Mouse (Mus musculus): Measurements from ENCODE around the gene Psmc5. TPM values are rescaled to one million over a fixed set of nuclear protein-coding genes. Genes with fewer than 3 reads are reported as not detected.

The Psmc5 gene
- polyA plus RNA-seq (2012; rRNA removed) = 179 and 181 TPM in 2 replicates

GRCm38 (mm10) chr11:106255685-106256451 is at the start of gene Psmc5, which contains the start of gene Ftsj3:
Gene Psmc5, plus strand, starts transcription at chr11:106256154.
Gene Ftsj3, minus strand, starts transcription at chr11:106256079.

GRCm38 (mm10) chr11:106215927-106216729 is 39.8 kb upstream of the Psmc5 start, which contains the start of gene Ccdc47:
Gene Ccdc47, minus strand, starts transcription at chr11:106216344.

GRCm38 (mm10) chr11:106216730-106217490 is 39.0 kb upstream of the Psmc5 start, which contains the start of gene Ddx42:
Gene Ddx42, plus strand, starts transcription at chr11:106216926.

GRCm38 (mm10) chr11:106272644-106273310 is 16.8 kb downstream of the Psmc5 start, which contains the start of gene Smarcd2:
Gene Smarcd2, minus strand, starts transcription at chr11:106272972.

GRCm38 (mm10) chr11:106276454-106276853 is 20.5 kb downstream of the Psmc5 start, which contains the start of gene Tcam1:
Gene Tcam1, plus strand, starts transcription at chr11:106276672.

GRCm38 (mm10) chr11:106301765-106302164 is 45.8 kb downstream of the Psmc5 start, which contains the start of gene Gh:
Gene Gh, minus strand, starts transcription at chr11:106301865.

Other genes starting within 250 kb of the Psmc5 start
- gene Kcnh6, start 248.0 kb upstream of the Psmc5 start, polyA plus RNA-seq (2012; rRNA removed) = 1.8 and 2.1 TPM in 2 replicates
- gene Dcaf7, start 219.3 kb upstream of the Psmc5 start, polyA plus RNA-seq (2012; rRNA removed) = 158 and 165 TPM in 2 replicates
- 12.3 and 13.9 TPM in 2 replicates for gene Taco1, start 190.1 kb upstream of the Psmc5 start, polyA plus RNA-seq (2012; rRNA removed)
- 28.1 and 28.5 TPM in 2 replicates for gene Map3k3, start 171.5 kb upstream of the Psmc5 start, polyA plus RNA-seq (2012; rRNA removed)
- gene Gm10840, start 95.3 kb upstream of the Psmc5 start, polyA plus RNA-seq (2012; rRNA removed) = not detected in 2 replicates
- gene Limd2, start 95.3 kb upstream of the Psmc5 start, polyA plus RNA-seq (2012; rRNA removed) = 89.2 and 92.8 TPM in 2 replicates
- gene Strada, start 54.0 kb upstream of the Psmc5 start, polyA plus RNA-seq (2012; rRNA removed) = 46.5 and 48.0 TPM in 2 replicates
- gene Ccdc47, start 39.8 kb upstream of the Psmc5 start, polyA plus RNA-seq (2012; rRNA removed) = 54.8 and 62.3 TPM in 2 replicates
- 49.7 and 52.5 TPM in 2 replicates for gene Ddx42, start 39.2 kb upstream of the Psmc5 start, polyA plus RNA-seq (2012; rRNA removed)
- 29.1 and 31.0 TPM in 2 replicates for gene Ftsj3, start 75 bp upstream of the Psmc5 start, polyA plus RNA-seq (2012; rRNA removed)
- 27.0 and 30.3 TPM in 2 replicates for gene Smarcd2, start 16.8 kb downstream of the Psmc5 start, polyA plus RNA-seq (2012; rRNA removed)
- 0.27 TPM in 2 replicates for gene Tcam1, start 20.5 kb downstream of the Psmc5 start, polyA plus RNA-seq (2012; rRNA removed)
- gene Gh, start 45.7 kb downstream of the Psmc5 start, polyA plus RNA-seq (2012; rRNA removed) = not detected in 2 replicates
- 0.54 and 0.83 TPM in 2 replicates for gene Cd79b, start 58.6 kb downstream of the Psmc5 start, polyA plus RNA-seq (2012; rRNA removed)
- 0.04 and 0.13 TPM in 2 replicates for gene Scn4a, start 97.1 kb downstream of the Psmc5 start, polyA plus RNA-seq (2012; rRNA removed)
- 0.23 TPM in 1 of 2 replicates, not detected in the other for gene Prr29, start 109.3 kb downstream of the Psmc5 start, polyA plus RNA-seq (2012; rRNA removed)
- 12.2 and 12.7 TPM in 2 replicates for gene Icam2, start 131.9 kb downstream of the Psmc5 start, polyA plus RNA-seq (2012; rRNA removed)
- gene Ern1, start 231.7 kb downstream of the Psmc5 start, polyA plus RNA-seq (2012; rRNA removed) = 8.1 and 8.4 TPM in 2 replicates